Mouse (Mus musculus) heart, postnatal 0 days (tissue): ENCODE results near the gene Nme3.

Experiments
- CTCF ChIP-seq: IDR thresholded peaks from 2 replicates; pipeline ENCODE4 v1.5.1; 2016; ENCODE audit warnings: antibody characterized with exemption, control low read depth, low read depth
- EP300 ChIP-seq: IDR thresholded peaks from 2 replicates; pipeline ENCODE4 v1.6.1; 2016; ENCODE audit warnings: antibody characterized with exemption, low read depth

- no peak for TF ChIP-seq CTCF
- TF ChIP-seq EP300 = no peak
Observed at GRCm38 (mm10) chr17:24886932-24887271, 9.4 kb upstream of the Nme3 start.
